Mouse (Mus musculus) liver, postnatal 0 days (tissue): ENCODE results near the gene Unc13c.

Experiments
- CTCF ChIP-seq: sonication (generic); IDR thresholded peaks from 2 replicates; pipeline ENCODE4 v1.5.1; 2016; ENCODE audit warnings: antibody characterized with exemption, low read depth
- EP300 ChIP-seq: IDR thresholded peaks from 2 replicates; pipeline ENCODE4 v1.6.1; 2016; ENCODE audit warnings: antibody characterized with exemption, low read depth, mild to moderate bottlenecking

DNA sequence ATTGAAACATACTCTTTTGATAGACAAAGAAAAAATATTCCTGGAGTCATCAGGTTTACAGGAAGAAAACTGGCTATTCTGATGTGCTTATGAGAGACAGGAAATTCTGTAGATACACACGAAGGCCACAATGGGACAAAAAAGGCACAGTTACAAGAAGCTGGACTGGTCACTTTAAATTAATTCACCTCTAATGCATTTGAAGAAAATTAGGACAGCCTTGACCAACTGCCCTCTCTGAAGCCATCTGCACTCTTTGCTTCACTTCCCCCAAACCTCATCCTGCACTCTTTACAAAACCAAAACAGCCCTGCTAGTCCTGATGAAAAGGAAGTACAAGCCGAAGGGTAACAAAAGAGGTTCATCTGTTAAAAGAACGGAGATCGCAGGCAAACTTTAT lies 194.2 kb downstream of the Unc13c start:
- no peak for TF ChIP-seq CTCF
- TF ChIP-seq EP300, result no peak
